Mouse (Mus musculus): ENCODE results near the gene Msl1. TPM values are rescaled to one million over a fixed set of nuclear protein-coding genes. Genes with fewer than 3 reads are reported as not detected.
A peak's percentile ranks its signal among the peaks of the same experiment; 100 is the strongest.

Gene Msl1
- polyA plus RNA-seq, 1 experiment from 2014 or later: 11.3 TPM

DNA sequence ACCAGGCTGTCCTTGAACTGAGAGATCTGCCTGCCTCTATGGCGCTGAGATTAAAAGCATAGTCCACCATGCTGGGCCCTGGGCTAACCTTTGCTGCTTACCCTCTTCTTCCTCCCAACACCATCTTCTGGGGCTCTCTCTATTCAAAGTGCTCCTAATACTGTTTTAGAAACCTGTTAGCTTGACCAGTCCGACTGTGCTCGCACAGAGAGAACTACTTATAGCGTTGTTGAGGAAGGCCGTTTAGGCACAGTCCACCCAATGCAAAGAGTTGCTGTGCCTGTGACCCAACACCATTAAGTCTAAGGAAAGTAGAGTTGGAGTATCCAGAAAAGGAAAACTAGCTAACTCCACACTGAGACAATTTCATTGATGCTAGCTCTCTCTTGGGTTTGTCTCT lies 7.2 kb upstream of the Msl1 start:
- peaks cover 16% of the 10 kb centered on the region for H3K4me1 ChIP-seq (replicated peaks; ENCODE audit: control insufficient read depth, insufficient read depth)
- H3K9ac ChIP-seq (ENCODE audit: low read length): peak overlapping the region; percentile 9; the same call in 1 of the 2 replicates
- H3K36me3 ChIP-seq (ENCODE audit: control insufficient read depth, insufficient read depth, low read length): no peaks in the 10 kb centered on the region
- TF ChIP-seq CTCF (IDR thresholded peaks at IDR 0.05; ENCODE audit: low read depth) (no peak), EP300 (optimal IDR thresholded peaks at IDR 0.05) (no peak)
- no peak overlapping the region for H3K4me3 ChIP-seq (ENCODE audit: low read depth, low read length)
- 90% methylated on average over 5 of the region's 5 CpGs for WGBS
- no peaks in the 10 kb centered on the region for H3K9me3 ChIP-seq (ENCODE audit: control insufficient read depth, low read length)
- no peaks in the 10 kb centered on the region for H3K27me3 ChIP-seq (ENCODE audit: control insufficient read depth, insufficient read depth, low read length)
- no peak overlapping the region; the same call in 1 of the 2 replicates for H3K4me2 ChIP-seq (replicated peaks; ENCODE audit: low read depth)
- DNase-seq (ENCODE audit: low spot score) (no peak), ATAC-seq (ENCODE audit: low FRiP score, low TSS enrichment) (no peak)
- peak overlapping the region; percentile 85 for H3K27ac ChIP-seq (replicated peaks)

DNA sequence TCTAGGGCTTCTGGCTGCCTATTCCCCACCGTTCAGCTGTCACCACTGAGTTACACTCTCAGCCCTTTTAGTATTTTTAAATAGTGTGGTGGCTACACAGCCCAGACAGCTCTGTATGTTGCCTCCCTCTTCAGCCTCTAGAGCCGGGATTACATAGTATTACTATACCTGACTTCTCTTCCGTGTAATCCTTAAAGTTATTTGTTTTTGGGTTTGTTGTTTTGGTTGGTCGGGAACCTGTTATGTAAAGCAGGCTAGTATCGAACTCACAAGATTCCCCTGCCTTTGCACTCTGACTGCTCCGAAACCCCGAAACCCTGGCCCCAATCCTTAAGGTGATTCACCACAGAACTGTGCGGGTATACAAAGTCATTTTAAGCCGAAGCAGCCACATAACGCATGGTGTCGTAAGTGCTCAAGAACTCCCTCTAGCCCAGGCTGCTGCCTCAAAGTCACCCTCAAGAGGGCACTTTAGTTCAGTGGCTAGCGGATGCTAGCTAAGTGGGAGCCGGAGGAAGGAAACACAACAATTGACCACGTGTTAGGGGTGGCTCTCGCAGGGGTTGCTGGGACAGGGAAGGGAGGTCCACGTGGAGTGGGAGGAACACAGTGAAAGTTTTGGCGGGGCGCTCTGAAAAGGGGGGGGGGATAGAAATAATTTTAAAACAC lies 6.6 kb upstream of the Msl1 start:
- no peaks in the 10 kb centered on the region for H3K36me3 ChIP-seq (ENCODE audit: control insufficient read depth, insufficient read depth, low read length)
- ATAC-seq (ENCODE audit: low FRiP score, low TSS enrichment): peak; percentile 80
- DNase-seq (ENCODE audit: low spot score): peak; percentile 89
- H3K4me2 ChIP-seq (replicated peaks; ENCODE audit: low read depth): peak overlapping the region; percentile 88
- no peaks in the 10 kb centered on the region for H3K9me3 ChIP-seq (ENCODE audit: control insufficient read depth, low read length)
- no peaks in the 10 kb centered on the region for H3K27me3 ChIP-seq (ENCODE audit: control insufficient read depth, insufficient read depth, low read length)
- peak overlapping the region; percentile 85 for H3K27ac ChIP-seq (replicated peaks)
- WGBS: 5% methylated on average over 18 of the region's 18 CpGs
- TF ChIP-seq EP300 (optimal IDR thresholded peaks at IDR 0.05): no peak
- TF ChIP-seq CTCF (IDR thresholded peaks at IDR 0.05; ENCODE audit: low read depth): peak; percentile 91
- peak overlapping the region; percentile 46 for H3K4me3 ChIP-seq (ENCODE audit: low read depth, low read length)
- peak overlapping the region; percentile 59 for H3K9ac ChIP-seq (ENCODE audit: low read length)
- H3K4me1 ChIP-seq (replicated peaks; ENCODE audit: control insufficient read depth, insufficient read depth): peaks cover 14% of the 10 kb centered on the region

DNA sequence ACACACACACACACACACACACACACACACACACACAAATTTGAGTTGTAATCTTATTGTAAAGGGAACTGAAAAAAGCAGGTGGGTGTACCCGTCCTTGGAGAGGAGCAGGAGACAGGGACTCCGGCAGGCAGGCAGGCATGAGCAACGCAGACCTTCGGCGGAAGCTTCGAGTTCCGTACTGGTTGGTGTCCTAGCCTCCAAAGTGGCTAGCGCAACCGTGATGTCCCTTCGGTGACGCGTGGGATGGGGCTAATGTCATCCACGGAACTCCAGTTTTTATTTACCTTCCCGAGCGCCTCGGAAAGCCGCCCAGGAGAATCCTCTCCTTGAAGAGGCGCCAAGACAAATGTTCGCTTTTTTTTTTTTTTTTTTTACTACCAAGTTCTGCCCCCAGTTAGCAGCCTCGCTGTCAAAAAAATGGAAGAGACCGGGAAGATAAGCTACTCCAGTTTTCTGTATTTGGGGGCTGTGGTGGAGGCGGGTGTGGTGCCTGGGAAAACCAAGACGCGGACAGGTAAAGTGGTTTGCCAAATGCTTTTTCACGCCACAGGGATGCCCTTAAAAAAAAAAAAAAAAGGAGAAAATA lies 6.0 kb upstream of the Msl1 start:
- ATAC-seq (ENCODE audit: low FRiP score, low TSS enrichment): no peak; the same call in 1 of the 2 replicates
- Histone ChIP-seq H3K36me3 (ENCODE audit: control insufficient read depth, insufficient read depth, low read length) (no peaks in the 10 kb centered on the region), H3K9me3 (ENCODE audit: control insufficient read depth, low read length) (no peaks in the 10 kb centered on the region), H3K4me1 (replicated peaks; ENCODE audit: control insufficient read depth, insufficient read depth) (peaks cover 8% of the 10 kb centered on the region), H3K4me2 (replicated peaks; ENCODE audit: low read depth) (peak overlapping the region; percentile 88), H3K9ac (ENCODE audit: low read length) (peak overlapping the region; percentile 59), H3K27ac (replicated peaks) (peak overlapping the region; percentile 85), H3K27me3 (ENCODE audit: control insufficient read depth, insufficient read depth, low read length) (no peaks in the 10 kb centered on the region), H3K4me3 (ENCODE audit: low read depth, low read length) (peak overlapping the region; percentile 46)
- TF ChIP-seq CTCF (IDR thresholded peaks at IDR 0.05; ENCODE audit: low read depth) (no peak), EP300 (optimal IDR thresholded peaks at IDR 0.05) (no peak)
- no peak for DNase-seq (ENCODE audit: low spot score)
- under 1% methylated on average over 25 of the region's 25 CpGs for WGBS

DNA sequence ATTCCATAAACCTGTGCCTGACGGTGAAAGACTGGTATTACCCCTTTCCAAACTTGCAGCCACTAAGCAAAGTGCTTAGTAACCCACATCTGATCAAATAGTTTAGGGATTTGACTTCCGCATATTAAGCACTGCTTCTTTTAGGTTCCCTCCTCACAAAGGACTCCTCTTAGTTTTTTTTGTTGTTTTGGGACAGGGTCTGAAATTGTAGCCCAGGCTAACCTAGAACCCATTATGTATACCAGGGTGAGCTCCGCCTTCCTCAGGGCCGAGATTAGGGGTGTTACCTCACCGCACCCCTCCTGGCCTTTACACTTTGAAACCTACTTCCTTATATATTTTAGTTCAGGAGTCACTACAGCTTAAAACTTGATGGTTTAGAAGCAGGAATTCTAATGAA lies 5.5 kb upstream of the Msl1 start:
- H3K9ac ChIP-seq (ENCODE audit: low read length): no peak overlapping the region

DNA sequence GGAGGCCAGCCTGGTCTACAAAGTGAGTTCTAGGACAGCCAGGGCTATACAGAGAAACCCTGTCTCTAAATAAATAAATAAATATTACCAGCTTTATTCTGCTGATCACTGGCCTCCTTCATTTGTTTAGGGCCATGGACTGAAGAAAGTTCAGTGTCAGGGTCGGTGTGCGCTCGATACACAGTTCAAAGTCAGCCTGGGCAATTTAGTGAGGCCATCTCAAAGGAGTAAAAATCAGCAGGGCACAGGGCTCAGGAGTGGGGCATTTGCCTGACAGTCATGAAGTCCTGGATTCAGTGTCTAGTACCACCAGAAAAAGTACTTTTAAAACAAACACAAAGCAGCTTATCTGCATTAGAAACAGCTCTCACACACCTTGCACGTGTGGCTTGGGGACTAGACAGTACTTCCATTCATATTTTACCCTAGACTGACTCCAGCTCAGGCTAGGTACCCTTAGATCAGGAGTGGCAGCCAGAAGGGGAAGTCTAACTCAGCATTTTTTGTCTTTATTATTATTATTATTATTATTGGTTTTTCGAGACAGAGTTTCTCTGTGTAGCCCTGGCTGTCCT lies 4.6 kb upstream of the Msl1 start:
- no peak for ATAC-seq (ENCODE audit: low FRiP score, low TSS enrichment)

More for the DNA sequence above, 5.5 kb upstream of the Msl1 start:
- no peaks in the 10 kb centered on the region for H3K9me3 ChIP-seq (ENCODE audit: control insufficient read depth, low read length)
- 0 out of 2 replicates have a peak overlapping the region, but pooled peaks have one; percentile 20 for H3K27ac ChIP-seq (replicated peaks)
- H3K4me2 ChIP-seq (replicated peaks; ENCODE audit: low read depth): peak overlapping the region; percentile 88
- DNase-seq (ENCODE audit: low spot score) (peak; percentile 46), ATAC-seq (ENCODE audit: low FRiP score, low TSS enrichment) (no peak)
- TF ChIP-seq EP300 (optimal IDR thresholded peaks at IDR 0.05) (no peak), CTCF (IDR thresholded peaks at IDR 0.05; ENCODE audit: low read depth) (no peak)
- peaks cover 7% of the 10 kb centered on the region; the same call in 1 of the 2 replicates for H3K4me1 ChIP-seq (replicated peaks; ENCODE audit: control insufficient read depth, insufficient read depth)
- peak overlapping the region; percentile 46; the same call in 1 of the 2 replicates for H3K4me3 ChIP-seq (ENCODE audit: low read depth, low read length)
- no peaks in the 10 kb centered on the region for H3K36me3 ChIP-seq (ENCODE audit: control insufficient read depth, insufficient read depth, low read length)
- 22% methylated on average over 5 of the region's 5 CpGs for WGBS
- H3K27me3 ChIP-seq (ENCODE audit: control insufficient read depth, insufficient read depth, low read length): no peaks in the 10 kb centered on the region

More for the DNA sequence above, 4.6 kb upstream of the Msl1 start:
- no peaks in the 10 kb centered on the region for H3K9me3 ChIP-seq (ENCODE audit: control insufficient read depth, low read length)
- no peak overlapping the region for H3K27ac ChIP-seq (replicated peaks)
- H3K27me3 ChIP-seq (ENCODE audit: control insufficient read depth, insufficient read depth, low read length): no peaks in the 10 kb centered on the region
- DNase-seq (ENCODE audit: low spot score): no peak
- H3K4me1 ChIP-seq (replicated peaks; ENCODE audit: control insufficient read depth, insufficient read depth): peaks cover 4% of the 10 kb centered on the region; the same call in 1 of the 2 replicates
- TF ChIP-seq CTCF (IDR thresholded peaks at IDR 0.05; ENCODE audit: low read depth): no peak
- no peak for TF ChIP-seq EP300 (optimal IDR thresholded peaks at IDR 0.05)
- no peak overlapping the region for H3K9ac ChIP-seq (ENCODE audit: low read length)
- WGBS: 72% methylated on average over 5 of the region's 5 CpGs
- H3K4me3 ChIP-seq (ENCODE audit: low read depth, low read length): no peak overlapping the region
- H3K4me2 ChIP-seq (replicated peaks; ENCODE audit: low read depth): no peak overlapping the region
- H3K36me3 ChIP-seq (ENCODE audit: control insufficient read depth, insufficient read depth, low read length): no peaks in the 10 kb centered on the region

Data from stomach, postnatal 0 days (tissue).